ENCODE assay signal across 8 mouse cellular contexts in genomic region chr9:122117112-122117616, GRCm38 (mm10). TPM values are rescaled to one million over a fixed set of nuclear protein-coding genes. Genes with fewer than 3 reads are reported as not detected.
DNase-seq lines count a peak whose midpoint lies in the region; ATAC-seq and TF ChIP-seq lines count a peak whose summit lies in the region.

Gene Snrk, plus strand, starts transcription at chr9:122117266.

- no peak for TF ChIP-seq CTCF in embryonic fibroblast, embryonic 13.5 days (IDR thresholded peaks at IDR 0.05; ENCODE audit: borderline replicate concordance, insufficient read depth, low read length)
- TF ChIP-seq CTCF in spleen, adult 2 months (IDR thresholded peaks at IDR 0.05; ENCODE audit: extremely low read depth, insufficient read depth, insufficient read length, insufficient replicate concordance) = no peak

- ATAC-seq in kidney, embryonic 14.5 days (ENCODE audit: low FRiP score, low TSS enrichment) = peak; percentile 96
- peak; percentile 96 for ATAC-seq in limb, embryonic 14.5 days (ENCODE audit: low FRiP score, low read depth)
- ATAC-seq in midbrain, embryonic 16.5 days = peak; percentile 97

- DNase-seq in B cell, adult 2 months = peak; percentile 86 to 90
- DNase-seq in brain, adult 2 months (ENCODE audit: low read depth, low spot score) = peak; percentile 95
- peak; percentile 95 for DNase-seq in heart, embryonic 10.5 days (ENCODE audit: low spot score)
- DNase-seq in limb, embryonic 14.5 days (ENCODE audit: low spot score) = peak; percentile 62
- peak; percentile 58 to 79 for DNase-seq in spleen, adult 2 months (ENCODE audit: low read depth in 1 of 2, low spot score in 2 of 2)

- H3K36me3 ChIP-seq in heart, embryonic 10.5 days = 0 out of 2 replicates have a peak, but pooled peaks cover 3% of the 10 kb centered on the region
- no peaks in the 10 kb centered on the region for H3K36me3 ChIP-seq in kidney, embryonic 14.5 days (ENCODE audit: control insufficient read depth, insufficient read depth, low read length)
- H3K36me3 ChIP-seq in limb, embryonic 14.5 days (ENCODE audit: control insufficient read depth, insufficient read depth, low read length) = 0 out of 2 replicates have a peak, but pooled peaks cover 5% of the 10 kb centered on the region
- H3K36me3 ChIP-seq in midbrain, embryonic 16.5 days (ENCODE audit: control insufficient read depth, insufficient read depth, low read length) = no peaks in the 10 kb centered on the region; the same call in 1 of the 2 replicates
- H3K36me3 ChIP-seq in spleen, adult 2 months (ENCODE audit: control insufficient read depth, insufficient read depth, low read length) = no peaks in the 10 kb centered on the region

- peak within 1 kb of the TSS; percentile 45; the same call in 1 of the 2 replicates for H3K27ac ChIP-seq in embryonic fibroblast, embryonic 13.5 days (ENCODE audit: insufficient read depth, low read length)
- H3K27ac ChIP-seq in heart, embryonic 10.5 days = peak within 1 kb of the TSS; percentile 94
- H3K27ac ChIP-seq in kidney, embryonic 14.5 days (ENCODE audit: low read depth, low read length) = peak within 1 kb of the TSS; percentile 86
- peak within 1 kb of the TSS; percentile 80 for H3K27ac ChIP-seq in limb, embryonic 14.5 days (replicated peaks; ENCODE audit: low read depth, low read length)
- H3K27ac ChIP-seq in midbrain, embryonic 16.5 days (ENCODE audit: low read length) = peak within 1 kb of the TSS; percentile 92
- peak within 1 kb of the TSS; percentile 91 for H3K27ac ChIP-seq in spleen, adult 2 months (ENCODE audit: insufficient read depth, low read length)

- no peaks in the 10 kb centered on the region for H3K9me3 ChIP-seq in heart, embryonic 10.5 days
- no peaks in the 10 kb centered on the region for H3K9me3 ChIP-seq in kidney, embryonic 14.5 days (ENCODE audit: control insufficient read depth, low read length)
- no peaks in the 10 kb centered on the region for H3K9me3 ChIP-seq in limb, embryonic 14.5 days (ENCODE audit: control insufficient read depth, low read length)
- H3K9me3 ChIP-seq in midbrain, embryonic 16.5 days (replicated peaks; ENCODE audit: control insufficient read depth, low read length, poor library complexity, severe bottlenecking) = no peaks in the 10 kb centered on the region

- peak within 1 kb of the TSS; percentile 70 for H3K4me2 ChIP-seq in kidney, embryonic 14.5 days (replicated peaks; ENCODE audit: low read depth, low read length)
- peak within 1 kb of the TSS; percentile 82 for H3K4me2 ChIP-seq in limb, embryonic 14.5 days (replicated peaks; ENCODE audit: low read depth, low read length, severe bottlenecking)
- peak within 1 kb of the TSS; percentile 90 for H3K4me2 ChIP-seq in midbrain, embryonic 16.5 days (ENCODE audit: low read length)

- peak within 1 kb of the TSS; percentile 94 for H3K9ac ChIP-seq in kidney, embryonic 14.5 days (ENCODE audit: low read depth, low read length)
- peak within 1 kb of the TSS; percentile 86 for H3K9ac ChIP-seq in limb, embryonic 14.5 days (ENCODE audit: low read depth, low read length, severe bottlenecking)
- H3K9ac ChIP-seq in midbrain, embryonic 16.5 days (ENCODE audit: low read depth, low read length) = peak within 1 kb of the TSS; percentile 90

- peak; percentile 82 for TF ChIP-seq POLR2A in embryonic fibroblast, embryonic 13.5 days (IDR thresholded peaks at IDR 0.05; ENCODE audit: low read depth, low read length)
- TF ChIP-seq POLR2A in limb, embryonic 14.5 days (IDR thresholded peaks at IDR 0.05; ENCODE audit: borderline replicate concordance, extremely low read depth, insufficient read depth, insufficient read length) = peak; percentile 87; the same call in 1 of the 2 replicates
- TF ChIP-seq POLR2A in spleen, adult 2 months (IDR thresholded peaks at IDR 0.05; ENCODE audit: low read depth, low read length) = peak; percentile 32

- H3K27me3 ChIP-seq in heart, embryonic 10.5 days (ENCODE audit: insufficient read depth, poor library complexity, severe bottlenecking) = no peaks in the 10 kb centered on the region
- H3K27me3 ChIP-seq in kidney, embryonic 14.5 days (ENCODE audit: control insufficient read depth, insufficient read depth, low read length) = no peaks in the 10 kb centered on the region
- H3K27me3 ChIP-seq in limb, embryonic 14.5 days (ENCODE audit: control insufficient read depth, insufficient read depth, low read length) = no peaks in the 10 kb centered on the region
- H3K27me3 ChIP-seq in midbrain, embryonic 16.5 days (ENCODE audit: control insufficient read depth, insufficient read depth, low read depth, low read length) = no peaks in the 10 kb centered on the region
- H3K27me3 ChIP-seq in spleen, adult 2 months (ENCODE audit: control insufficient read depth, insufficient read depth, low read length) = no peaks in the 10 kb centered on the region

- H3K4me3 ChIP-seq in embryonic fibroblast, embryonic 13.5 days (ENCODE audit: insufficient read depth, low read length) = peak within 1 kb of the TSS; percentile 93
- H3K4me3 ChIP-seq in heart, embryonic 10.5 days = peak within 1 kb of the TSS; percentile 92
- peak within 1 kb of the TSS; percentile 89 for H3K4me3 ChIP-seq in kidney, embryonic 14.5 days (ENCODE audit: low read length)
- H3K4me3 ChIP-seq in limb, embryonic 14.5 days (replicated peaks; ENCODE audit: low read length) = peak within 1 kb of the TSS; percentile 83
- H3K4me3 ChIP-seq in midbrain, embryonic 16.5 days (ENCODE audit: low read depth, low read length) = peak within 1 kb of the TSS; percentile 89
- H3K4me3 ChIP-seq in spleen, adult 2 months (ENCODE audit: extremely low read depth, insufficient read depth, insufficient read length) = peak within 1 kb of the TSS; percentile 94

- no peaks in the 10 kb centered on the region; the same call in 1 of the 2 replicates for H3K4me1 ChIP-seq in embryonic fibroblast, embryonic 13.5 days (ENCODE audit: control insufficient read depth, insufficient read depth, low read length)
- peaks cover 15% of the 10 kb centered on the region for H3K4me1 ChIP-seq in heart, embryonic 10.5 days
- no peaks in the 10 kb centered on the region for H3K4me1 ChIP-seq in kidney, embryonic 14.5 days (ENCODE audit: control insufficient read depth, insufficient read depth, low read length)
- H3K4me1 ChIP-seq in limb, embryonic 14.5 days (ENCODE audit: control insufficient read depth, insufficient read depth, low read length) = peaks cover 4% of the 10 kb centered on the region; the same call in 1 of the 2 replicates
- H3K4me1 ChIP-seq in midbrain, embryonic 16.5 days (ENCODE audit: control insufficient read depth, insufficient read depth, low read length) = peaks cover 15% of the 10 kb centered on the region
- peaks cover 7% of the 10 kb centered on the region; the same call in 1 of the 2 replicates for H3K4me1 ChIP-seq in spleen, adult 2 months (ENCODE audit: control insufficient read depth, insufficient read depth, insufficient read length)

- under 1% methylated on average over 43 of the region's 67 CpGs for WGBS in heart, embryonic 10.5 days
- WGBS in kidney, embryonic 14.5 days = 1% methylated on average over 44 of the region's 67 CpGs
- WGBS in limb, embryonic 14.5 days = under 1% methylated on average over 33 of the region's 67 CpGs
- WGBS in midbrain, embryonic 16.5 days = under 1% methylated on average over 55 of the region's 67 CpGs
- 1% methylated on average over 60 of the region's 67 CpGs for WGBS in spleen, adult 2 months

RNA-seq across cellular contexts. Expression of gene Snrk, which starts in this region (rescaled TPM):
- 48.8 and 51.2 TPM in 2 replicates for polyA plus RNA-seq in embryonic fibroblast, embryonic 13.5 days (2011; ENCODE audit: insufficient read length, low read depth, missing spikeins)
- 39.3 and 54.0 TPM in 2 replicates for polyA plus RNA-seq in heart, embryonic 10.5 days (2016; fragmentation: Nextera tagmentation; extraction: Ambion mirVana)
- 22.5 and 41.1 TPM in 2 replicates for polyA plus RNA-seq in kidney, embryonic 14.5 days (2014; fragmentation: Nextera tagmentation; extraction: Ambion mirVana)
- 44.8 and 50.1 TPM in 2 replicates for polyA plus RNA-seq in limb, embryonic 14.5 days (2012; rRNA removed)
- 40.2 and 47.0 TPM in 2 replicates for polyA plus RNA-seq in limb, embryonic 14.5 days (2014; fragmentation: Nextera tagmentation; extraction: Ambion mirVana)
- 93.0 and 95.4 TPM in 2 replicates for polyA plus RNA-seq in midbrain, embryonic 16.5 days (2015; fragmentation: Nextera tagmentation; extraction: Ambion mirVana)
- polyA plus RNA-seq in spleen, adult 2 months (2012; rRNA removed) = 36.2 and 41.9 TPM in 2 replicates

Comparison
In these comparisons a context has a peak if more than half of its experiments do, and no peak if none do; other contexts are left out.
1. Peak in every context shown above with its lines: DNase-seq, ATAC-seq, H3K4me3 ChIP-seq and H3K27ac ChIP-seq.
2. POLR2A ChIP-seq: peak in every context shown above with its lines; median percentile 87 in limb, embryonic 14.5 days; 82 in embryonic fibroblast, embryonic 13.5 days; 32 in spleen, adult 2 months.